Mouse (Mus musculus): ENCODE data around the gene Fam198a. TPM values are rescaled to one million over a fixed set of nuclear protein-coding genes. Genes with fewer than 3 reads are reported as not detected.
A peak's percentile ranks its signal among the peaks of the same experiment; 100 is the strongest.

The Fam198a gene
- total RNA-seq (2014; rRNA removed) (0.74 and 4.0 TPM in 2 replicates), polyA plus RNA-seq (2012; rRNA removed) (2.3 and 4.4 TPM in 2 replicates)

DNA sequence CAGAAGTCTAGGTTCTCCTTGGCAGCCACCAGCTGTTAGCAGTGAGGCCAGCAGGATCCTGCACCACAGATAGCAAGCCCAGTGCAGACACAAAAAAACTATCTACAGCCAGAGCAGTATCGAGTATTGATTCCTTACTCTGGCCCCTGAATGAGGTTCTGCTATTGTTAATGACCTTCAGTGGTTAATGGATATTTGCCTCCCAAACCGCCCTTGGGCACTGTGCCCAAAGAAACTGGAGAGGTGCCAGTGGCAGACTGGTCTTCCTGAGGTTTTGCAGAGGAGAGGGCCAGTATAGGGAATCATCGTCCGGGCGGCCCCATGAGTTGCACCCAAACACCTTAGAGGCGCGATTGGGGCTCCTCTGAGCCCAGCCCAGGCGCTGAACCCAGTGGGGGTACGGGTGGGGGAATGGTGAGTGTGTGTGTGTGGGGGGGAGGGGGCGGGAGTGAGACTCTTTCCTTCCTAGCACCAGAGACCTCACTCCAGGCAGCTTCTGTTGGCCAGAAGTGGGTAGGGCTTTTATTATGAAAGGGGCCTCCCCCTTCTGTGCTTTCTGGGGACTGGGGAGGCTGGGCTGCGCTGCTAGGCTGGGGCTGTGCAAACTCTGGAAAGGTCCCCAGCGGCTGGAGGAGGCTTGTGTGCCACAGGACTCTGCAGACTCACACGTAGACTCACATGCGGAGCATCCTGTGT lies at the start of gene Fam198a:
Fam198a (plus strand) TSS at position 571 of the 696 bp plus-strand sequence.
- TF ChIP-seq CTCF (IDR thresholded peaks at IDR 0.05; ENCODE audit: low read depth, low read length) (no peak), POLR2A (IDR thresholded peaks at IDR 0.05; ENCODE audit: extremely low read depth, insufficient read depth, low read length) (0 out of 2 replicates have a peak, but pooled peaks have one; percentile 26)
- 4% methylated on average over 14 of the region's 14 CpGs for WGBS
- H3K9ac ChIP-seq (ENCODE audit: low read depth, low read length): peak within 1 kb of the TSS; percentile 60

DNA sequence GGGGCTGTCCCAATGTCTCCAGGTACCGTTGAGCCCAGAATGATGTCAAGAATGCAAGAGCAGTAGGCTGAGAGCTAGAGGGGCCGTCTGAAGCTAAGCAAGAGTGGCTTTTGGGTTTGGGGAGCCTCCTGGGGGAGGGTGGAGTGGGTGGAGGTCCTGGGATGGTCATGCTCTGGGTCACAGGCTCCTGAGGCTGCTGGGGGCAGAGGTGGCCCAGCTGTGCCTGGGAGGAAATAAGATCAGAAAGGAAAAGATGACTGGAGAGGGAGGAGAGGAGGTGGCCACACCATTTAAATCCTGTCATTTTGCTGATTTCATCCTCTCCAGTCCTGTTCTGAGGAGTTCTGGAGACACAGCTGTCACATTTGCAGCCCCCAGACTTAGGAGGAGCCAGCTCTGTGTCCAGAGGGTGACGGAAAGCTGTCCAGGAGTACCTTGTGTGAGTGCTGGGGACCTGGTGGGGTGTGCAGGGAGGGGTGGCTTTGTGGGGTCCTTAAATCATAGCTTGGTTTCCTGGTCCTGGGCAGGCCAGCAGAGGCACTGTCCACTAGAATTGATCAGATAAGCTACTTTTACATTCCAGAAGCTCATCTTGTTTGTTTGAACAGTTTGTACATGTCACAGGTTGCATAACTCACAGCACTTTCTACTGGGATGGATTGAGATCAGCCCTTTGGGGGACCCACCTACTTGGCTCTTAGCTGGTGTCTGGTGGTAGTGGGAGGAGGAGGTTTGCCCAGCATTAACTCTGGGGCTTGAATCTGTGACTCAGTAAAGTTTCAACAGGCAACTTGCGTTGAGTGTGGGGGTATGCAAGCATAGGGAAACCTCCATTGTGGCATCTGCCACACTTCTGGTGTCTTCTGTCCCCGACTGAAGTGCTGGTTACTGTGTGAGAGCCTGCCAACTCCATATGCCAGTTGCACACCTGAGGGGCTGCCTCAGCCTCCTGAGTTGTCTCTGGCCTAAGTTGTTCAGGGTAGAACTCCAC lies 48.8 kb upstream of the Fam198a start:
- no peaks in the 10 kb centered on the region for H3K27me3 ChIP-seq (ENCODE audit: control insufficient read depth, insufficient read depth, low read length)
- DNase-seq (ENCODE audit: extremely low read depth, low read depth, low spot score): peak; percentile 98
- H3K4me1 ChIP-seq (ENCODE audit: control insufficient read depth, insufficient read depth, low read length): peaks cover 39% of the 10 kb centered on the region
- peak overlapping the region; percentile 78 for H3K9ac ChIP-seq (ENCODE audit: low read depth, low read length)
- no peaks in the 10 kb centered on the region for H3K79me2 ChIP-seq (ENCODE audit: control insufficient read depth, insufficient read depth, low read length)
- peak overlapping the region; percentile 97 for H3K27ac ChIP-seq (replicated peaks; ENCODE audit: insufficient read depth, low read depth, low read length)
- H3K4me3 ChIP-seq (ENCODE audit: insufficient read depth, low read depth, low read length): no peak overlapping the region
- no peaks in the 10 kb centered on the region for H3K36me3 ChIP-seq (ENCODE audit: control insufficient read depth, insufficient read depth, low read length)
- 45% methylated on average over 5 of the region's 5 CpGs for WGBS
- TF ChIP-seq CTCF (IDR thresholded peaks at IDR 0.05; ENCODE audit: low read depth, low read length) (peak; percentile 45), POLR2A (IDR thresholded peaks at IDR 0.05; ENCODE audit: extremely low read depth, insufficient read depth, low read length) (no peak)

More for the DNA sequence above, at the start of gene Fam198a:
- Histone ChIP-seq H3K27me3 (ENCODE audit: control insufficient read depth, insufficient read depth, low read length) (no peaks in the 10 kb centered on the region), H3K4me1 (ENCODE audit: control insufficient read depth, insufficient read depth, low read length) (peaks cover 18% of the 10 kb centered on the region), H3K27ac (replicated peaks; ENCODE audit: insufficient read depth, low read depth, low read length) (peak within 1 kb of the TSS; percentile 67), H3K79me2 (ENCODE audit: control insufficient read depth, insufficient read depth, low read length) (peaks cover 5% of the 10 kb centered on the region; the same call in 1 of the 2 replicates), H3K4me3 (ENCODE audit: insufficient read depth, low read depth, low read length) (peak within 1 kb of the TSS; percentile 61), H3K36me3 (ENCODE audit: control insufficient read depth, insufficient read depth, low read length) (no peaks in the 10 kb centered on the region)
- DNase-seq (ENCODE audit: extremely low read depth, low read depth, low spot score): peak; percentile 91

DNA sequence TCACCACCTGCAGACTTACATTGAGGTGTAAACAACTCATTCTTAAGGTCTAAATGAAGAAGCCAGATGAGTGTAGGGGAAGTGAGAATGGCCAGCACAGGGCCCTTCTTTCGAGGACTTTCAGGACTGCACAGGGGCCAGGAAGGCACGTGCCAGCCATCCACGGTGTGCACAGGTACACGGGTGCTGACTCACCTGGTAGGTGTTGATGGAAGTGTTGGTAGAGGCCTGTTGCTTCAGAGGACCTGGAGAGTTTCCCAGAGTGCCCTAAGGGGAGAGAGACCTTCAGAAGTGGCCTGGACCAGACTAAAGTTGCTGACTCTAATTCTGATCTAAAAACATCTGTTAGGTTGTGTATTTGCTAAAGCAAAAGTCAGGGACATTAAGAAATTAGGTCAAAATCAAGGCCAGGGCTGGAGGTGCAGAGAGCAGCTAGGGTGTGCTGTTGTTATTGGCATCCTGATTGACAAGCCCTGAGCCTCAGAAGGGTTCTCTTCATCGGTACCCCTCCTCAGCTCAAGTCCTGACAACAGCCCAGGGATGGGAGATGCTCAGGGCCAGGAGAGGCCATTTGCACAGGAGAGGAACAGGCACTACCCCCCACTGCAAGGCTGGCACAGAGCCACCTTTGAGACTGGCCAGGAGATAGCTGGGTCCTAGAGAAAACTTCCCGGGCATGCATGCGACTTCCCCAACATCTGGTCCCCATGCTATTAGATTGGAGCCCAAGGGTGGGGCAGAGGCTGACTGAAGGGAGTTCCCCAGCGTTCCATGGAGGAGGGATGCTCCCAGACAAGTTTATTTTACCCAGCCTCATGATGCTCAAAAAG lies 47.1 kb upstream of the Fam198a start:
- Histone ChIP-seq H3K4me3 (ENCODE audit: insufficient read depth, low read depth, low read length) (no peak overlapping the region), H3K27me3 (ENCODE audit: control insufficient read depth, insufficient read depth, low read length) (no peaks in the 10 kb centered on the region), H3K4me1 (ENCODE audit: control insufficient read depth, insufficient read depth, low read length) (peaks cover 39% of the 10 kb centered on the region), H3K79me2 (ENCODE audit: control insufficient read depth, insufficient read depth, low read length) (no peaks in the 10 kb centered on the region), H3K27ac (replicated peaks; ENCODE audit: insufficient read depth, low read depth, low read length) (peak overlapping the region; percentile 97), H3K36me3 (ENCODE audit: control insufficient read depth, insufficient read depth, low read length) (no peaks in the 10 kb centered on the region), H3K9ac (ENCODE audit: low read depth, low read length) (peak overlapping the region; percentile 30)
- peak; percentile 99 for DNase-seq (ENCODE audit: extremely low read depth, low read depth, low spot score)
- TF ChIP-seq POLR2A (IDR thresholded peaks at IDR 0.05; ENCODE audit: extremely low read depth, insufficient read depth, low read length): no peak
- TF ChIP-seq CTCF (IDR thresholded peaks at IDR 0.05; ENCODE audit: low read depth, low read length): peak; percentile 32; the same call in 1 of the 2 replicates
- WGBS: 21% methylated on average over 8 of the region's 8 CpGs

DNA sequence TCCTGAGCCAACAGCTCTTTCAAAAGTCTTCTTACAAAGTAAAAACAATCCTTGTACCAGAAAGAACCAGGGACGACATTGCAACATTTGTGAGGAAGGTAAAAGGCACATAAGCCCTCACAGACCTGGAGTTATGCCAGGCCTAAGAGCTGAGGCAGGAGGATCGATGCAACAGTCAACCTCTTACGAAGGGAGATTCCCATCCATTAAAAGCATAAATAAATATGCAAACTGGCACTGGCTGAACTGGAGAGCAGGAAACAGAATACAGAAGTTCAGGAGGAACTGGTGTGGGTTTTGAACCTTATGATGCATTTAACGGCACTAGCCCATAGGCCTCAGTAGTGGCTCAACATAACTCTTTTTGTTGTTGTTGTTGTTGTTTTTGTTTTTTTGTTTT lies 46.5 kb upstream of the Fam198a start:
- Histone ChIP-seq H3K4me3 (ENCODE audit: insufficient read depth, low read depth, low read length) (no peak overlapping the region), H3K4me1 (ENCODE audit: control insufficient read depth, insufficient read depth, low read length) (peaks cover 39% of the 10 kb centered on the region), H3K9ac (ENCODE audit: low read depth, low read length) (no peak overlapping the region), H3K27ac (replicated peaks; ENCODE audit: insufficient read depth, low read depth, low read length) (peak overlapping the region; percentile 89), H3K36me3 (ENCODE audit: control insufficient read depth, insufficient read depth, low read length) (no peaks in the 10 kb centered on the region), H3K79me2 (ENCODE audit: control insufficient read depth, insufficient read depth, low read length) (no peaks in the 10 kb centered on the region), H3K27me3 (ENCODE audit: control insufficient read depth, insufficient read depth, low read length) (no peaks in the 10 kb centered on the region)
- peak; percentile 87 for DNase-seq (ENCODE audit: extremely low read depth, low read depth, low spot score)
- 13% methylated on average over 4 of the region's 4 CpGs for WGBS
- no peak for TF ChIP-seq POLR2A (IDR thresholded peaks at IDR 0.05; ENCODE audit: extremely low read depth, insufficient read depth, low read length)
- no peak for TF ChIP-seq CTCF (IDR thresholded peaks at IDR 0.05; ENCODE audit: low read depth, low read length)

- 88% methylated on average over 7 of the region's 7 CpGs for WGBS
- Histone ChIP-seq H3K27me3 (ENCODE audit: control insufficient read depth, insufficient read depth, low read length) (no peaks in the 10 kb centered on the region), H3K36me3 (ENCODE audit: control insufficient read depth, insufficient read depth, low read length) (no peaks in the 10 kb centered on the region), H3K79me2 (ENCODE audit: control insufficient read depth, insufficient read depth, low read length) (no peaks in the 10 kb centered on the region), H3K9ac (ENCODE audit: low read depth, low read length) (0 out of 2 replicates have a peak overlapping the region, but pooled peaks have one; percentile 8), H3K4me1 (ENCODE audit: control insufficient read depth, insufficient read depth, low read length) (peaks cover 39% of the 10 kb centered on the region), H3K27ac (replicated peaks; ENCODE audit: insufficient read depth, low read depth, low read length) (peak overlapping the region; percentile 89), H3K4me3 (ENCODE audit: insufficient read depth, low read depth, low read length) (no peak overlapping the region)
- DNase-seq (ENCODE audit: extremely low read depth, low read depth, low spot score): no peak
- TF ChIP-seq CTCF (IDR thresholded peaks at IDR 0.05; ENCODE audit: low read depth, low read length): no peak
- TF ChIP-seq POLR2A (IDR thresholded peaks at IDR 0.05; ENCODE audit: extremely low read depth, insufficient read depth, low read length): no peak
Observed at GRCm38 (mm10) chr9:121904946-121905345, 45.8 kb upstream of the Fam198a start.

All from liver, adult 2 months (tissue).